Mouse (Mus musculus): ENCODE results near the gene Dcaf6. TPM values are rescaled to one million over a fixed set of nuclear protein-coding genes. Genes with fewer than 3 reads are reported as not detected.
A peak's percentile ranks its signal among the peaks of the same experiment; 100 is the strongest.

The Dcaf6 gene
- total and polyA plus RNA-seq, 3 experiments, result 8.2 to 17.1 TPM; not detected in 1

GRCm38 (mm10) chr1:165373839-165374238 lies 86.4 kb downstream of the Dcaf6 start (continued):
- TF ChIP-seq SIN3A (IDR thresholded peaks at IDR 0.05; ENCODE audit: low read length) (no peak), GABPA (IDR thresholded peaks at IDR 0.05; ENCODE audit: low read depth, low read length) (no peak), POLR2A (IDR thresholded peaks at IDR 0.05; ENCODE audit: control insufficient read depth in 1 of 2, insufficient read depth in 1 of 2, low read depth in 1 of 2, low read length in 2 of 2, poor library complexity in 1 of 2) (no peak)

GRCm38 (mm10) chr1:165370990-165371389 lies 89.3 kb downstream of the Dcaf6 start:
- no peaks in the 10 kb centered on the region; a peak in 1 of 4 replicates for H3K36me3 ChIP-seq (ENCODE audit: control insufficient read depth in 1 of 2, insufficient read depth in 2 of 2, low read length in 2 of 2)
- no peak overlapping the region for H3K9ac ChIP-seq (ENCODE audit: control insufficient read depth, low read depth, low read length, poor library complexity, severe bottlenecking)
- TF ChIP-seq RCOR1 (IDR thresholded peaks at IDR 0.05; ENCODE audit: low read depth, low read length), result no peak
- no peak for TF ChIP-seq CHD1 (IDR thresholded peaks at IDR 0.05; ENCODE audit: low read depth, low read length)
- no peak for TF ChIP-seq TCF12 (IDR thresholded peaks at IDR 0.05; ENCODE audit: low read depth, low read length)
- no peak for TF ChIP-seq MYC (IDR thresholded peaks at IDR 0.05; ENCODE audit: low read depth, low read length)
- no peak for TF ChIP-seq POLR2AphosphoS5 (IDR thresholded peaks at IDR 0.05; ENCODE audit: borderline replicate concordance, low read depth, low read length)
- no peak for TF ChIP-seq MAFK (IDR thresholded peaks at IDR 0.05; ENCODE audit: borderline replicate concordance, low read depth, low read length)
- no peak for TF ChIP-seq USF2 (IDR thresholded peaks at IDR 0.05; ENCODE audit: borderline replicate concordance in 1 of 2, insufficient read depth in 1 of 2, low read depth in 1 of 2, low read length in 2 of 2)
- no peak for TF ChIP-seq ZC3H11A (IDR thresholded peaks at IDR 0.05; ENCODE audit: low read depth, low read length)
- H3K27me3 ChIP-seq (ENCODE audit: control insufficient read depth in 1 of 2, insufficient read depth in 2 of 2, low read length in 2 of 2), result no peaks in the 10 kb centered on the region
- H3K27ac ChIP-seq (ENCODE audit: control insufficient read depth, low read depth, low read length), result no peak overlapping the region
- no peak for DNase-seq (ENCODE audit: low read depth, low spot score)
- H3K79me2 ChIP-seq (ENCODE audit: control insufficient read depth, insufficient read depth, low read length, poor library complexity), result no peaks in the 10 kb centered on the region
- no peak overlapping the region for H3K4me3 ChIP-seq (ENCODE audit: control insufficient read depth in 1 of 2, insufficient read depth in 1 of 2, low read depth in 2 of 2, low read length in 2 of 2)
- no peaks in the 10 kb centered on the region for H3K4me1 ChIP-seq (ENCODE audit: control insufficient read depth in 1 of 2, insufficient read depth in 2 of 2, low read length in 2 of 2)
- H3K9me3 ChIP-seq (replicated peaks; ENCODE audit: insufficient read depth, low read length), result no peaks in the 10 kb centered on the region

GRCm38 (mm10) chr1:165365057-165365456 lies 95.2 kb downstream of the Dcaf6 start:
- DNase-seq (ENCODE audit: low read depth, low spot score), result peak; percentile 53
- H3K27me3 ChIP-seq (ENCODE audit: control insufficient read depth in 1 of 2, insufficient read depth in 2 of 2, low read length in 2 of 2), result no peaks in the 10 kb centered on the region

More at GRCm38 (mm10) chr1:165365057-165365456, 95.2 kb downstream of the Dcaf6 start:
- Histone ChIP-seq H3K27ac (ENCODE audit: control insufficient read depth, low read depth, low read length) (no peak overlapping the region), H3K9me3 (replicated peaks; ENCODE audit: insufficient read depth, low read length) (no peaks in the 10 kb centered on the region), H3K36me3 (ENCODE audit: control insufficient read depth in 1 of 2, insufficient read depth in 2 of 2, low read length in 2 of 2) (peaks cover 0 to 3% of the 10 kb centered on the region in 2 experiments; a peak in 2 of 4 replicates), H3K4me1 (ENCODE audit: control insufficient read depth in 1 of 2, insufficient read depth in 2 of 2, low read length in 2 of 2) (no peaks in the 10 kb centered on the region), H3K79me2 (ENCODE audit: control insufficient read depth, insufficient read depth, low read length, poor library complexity) (no peaks in the 10 kb centered on the region), H3K4me3 (ENCODE audit: control insufficient read depth in 1 of 2, insufficient read depth in 1 of 2, low read depth in 2 of 2, low read length in 2 of 2) (no peak overlapping the region), H3K9ac (ENCODE audit: control insufficient read depth, low read depth, low read length, poor library complexity, severe bottlenecking) (no peak overlapping the region)
- TF ChIP-seq ZC3H11A (IDR thresholded peaks at IDR 0.05; ENCODE audit: low read depth, low read length) (peak; percentile 42), MXI1 (IDR thresholded peaks at IDR 0.05; ENCODE audit: low read depth, low read length) (no peak), RAD21 (IDR thresholded peaks at IDR 0.05; ENCODE audit: low read depth, low read length) (peak; percentile 37), CTCF (IDR thresholded peaks at IDR 0.05 in 2 of 3, conservative IDR thresholded peaks at IDR 0.05 in 1 of 3; ENCODE audit: control insufficient read depth in 1 of 3, insufficient read depth in 1 of 3, low read depth in 2 of 3, low read length in 3 of 3, poor library complexity in 1 of 3, severe bottlenecking in 1 of 3) (peak; percentile 25 to 42 (median 27); a peak in 5 of 6 replicates), SMC3 (IDR thresholded peaks at IDR 0.05; ENCODE audit: low read depth, low read length) (peak; percentile 53), TCF12 (IDR thresholded peaks at IDR 0.05; ENCODE audit: low read depth, low read length) (no peak)
